Mouse (Mus musculus) activated CD4-positive, CD25-positive, alpha-beta regulatory T cell, adult 4 months (primary cell): ENCODE data around the gene Lpar1. TPM values are rescaled to one million over a fixed set of nuclear protein-coding genes. Genes with fewer than 3 reads are reported as not detected.

Experiments
- ATAC-seq: one replicate; pipeline ENCODE4 v1.8.0; 2017
- polyA plus RNA-seq, 2 experiments: library from polyadenylated mRNA; unstranded; fragments of 100-300 nt; shearing (Covaris generic); gene quantifications; one replicate each; pipeline ENCODE4 v1.2.1; 2017

Lpar1 gene
- polyA plus RNA-seq, 2 experiments from 2014 or later = not detected

DNA sequence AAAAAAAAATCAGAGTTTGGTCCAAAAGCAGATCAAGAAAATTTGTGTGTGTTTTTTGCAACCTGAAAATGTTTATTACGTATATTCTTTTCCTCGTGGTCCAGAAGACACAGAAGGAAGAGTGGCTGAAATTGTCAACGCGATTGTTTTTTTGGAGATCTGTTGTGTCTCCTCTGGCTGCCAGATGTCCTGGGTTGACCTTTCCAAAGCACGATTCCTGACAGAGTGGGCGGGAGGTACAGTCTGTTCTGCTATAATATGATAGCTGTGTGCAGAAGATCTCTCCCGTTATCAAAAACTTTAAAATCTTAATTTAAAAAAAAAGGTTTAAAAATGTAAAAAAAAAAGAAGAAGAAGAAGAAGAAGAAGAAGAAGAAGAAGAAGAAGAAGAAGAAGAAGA is 105.9 kb downstream of the Lpar1 start:
- no peak for ATAC-seq

DNA sequence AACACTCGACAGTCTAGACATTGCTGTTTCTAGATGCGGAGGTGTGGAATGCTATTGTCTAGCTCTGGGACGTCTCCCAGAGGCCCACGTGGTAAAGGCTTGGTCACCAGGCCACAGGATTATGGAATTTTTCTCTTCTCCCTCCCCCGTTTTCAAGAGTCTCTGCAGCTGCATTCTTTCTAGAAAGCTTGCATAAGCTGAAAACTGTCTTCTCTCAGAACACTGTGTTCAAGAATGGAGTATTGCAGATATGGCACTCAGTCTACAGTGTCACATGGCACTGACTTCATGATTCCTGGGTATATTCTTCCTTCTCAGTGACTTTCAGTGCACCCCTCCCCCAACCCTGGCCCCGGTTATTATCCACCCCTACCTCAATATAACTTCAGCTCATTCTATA is 107.9 kb downstream of the Lpar1 start:
- ATAC-seq = no peak

DNA sequence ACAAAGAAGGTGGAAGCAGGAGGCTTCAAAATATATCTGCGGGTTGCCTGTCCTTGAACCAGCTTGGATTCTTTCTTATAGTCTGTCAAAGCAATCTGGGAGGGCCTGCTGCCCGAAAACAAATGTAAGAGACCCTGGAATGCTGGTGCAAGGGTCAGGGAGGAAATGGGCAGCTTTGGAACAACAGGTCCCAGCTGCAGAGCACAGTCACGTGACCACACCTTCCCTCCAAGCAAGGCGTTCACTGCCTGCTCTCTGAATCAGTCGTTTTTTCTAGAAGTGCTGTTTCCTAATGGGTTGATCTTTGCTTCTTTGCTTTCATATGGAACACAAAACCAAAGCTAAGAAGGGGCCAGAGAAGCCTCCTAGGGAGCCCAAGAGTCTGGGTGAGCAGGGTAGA is 111.4 kb downstream of the Lpar1 start:
- no peak for ATAC-seq

DNA sequence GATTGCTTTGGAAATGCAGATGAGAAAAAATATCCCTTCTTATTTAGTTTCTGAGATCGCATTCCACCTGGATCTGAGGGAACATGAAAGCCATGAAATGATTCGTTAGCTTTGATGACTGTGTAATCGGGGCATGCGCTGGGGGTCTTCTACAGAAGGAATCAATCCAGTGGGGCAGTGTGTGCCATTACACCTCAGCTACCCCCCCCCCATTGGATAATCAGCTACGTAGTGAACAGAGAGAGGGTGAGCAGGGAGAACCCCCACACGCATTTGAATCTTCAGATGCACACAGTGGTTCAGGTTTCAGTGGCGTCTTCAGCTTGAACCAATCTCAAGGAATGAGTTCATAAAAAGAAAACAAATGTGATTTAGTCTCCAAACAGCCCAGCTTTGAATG is 115.0 kb downstream of the Lpar1 start:
- no peak for ATAC-seq

DNA sequence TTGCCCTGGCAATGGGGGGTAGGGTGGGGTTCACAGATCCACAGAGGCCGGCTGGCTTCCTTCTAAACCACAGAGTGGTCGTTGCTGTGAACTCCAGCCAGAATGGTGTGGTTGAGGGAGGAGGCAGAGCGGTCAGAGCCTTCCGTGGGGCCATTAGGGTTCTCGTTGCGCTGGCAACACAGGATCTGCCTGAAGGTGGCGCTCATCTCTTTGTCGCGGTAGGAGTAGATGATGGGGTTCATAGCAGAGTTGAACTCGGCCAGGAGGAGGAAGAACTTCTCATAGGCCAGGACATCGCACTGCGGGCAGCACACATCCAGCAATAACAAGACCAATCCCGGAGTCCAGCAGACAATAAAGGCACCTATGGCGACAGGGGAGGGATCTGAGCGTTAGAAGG is 116.4 kb downstream of the Lpar1 start:
- ATAC-seq = no peak

DNA sequence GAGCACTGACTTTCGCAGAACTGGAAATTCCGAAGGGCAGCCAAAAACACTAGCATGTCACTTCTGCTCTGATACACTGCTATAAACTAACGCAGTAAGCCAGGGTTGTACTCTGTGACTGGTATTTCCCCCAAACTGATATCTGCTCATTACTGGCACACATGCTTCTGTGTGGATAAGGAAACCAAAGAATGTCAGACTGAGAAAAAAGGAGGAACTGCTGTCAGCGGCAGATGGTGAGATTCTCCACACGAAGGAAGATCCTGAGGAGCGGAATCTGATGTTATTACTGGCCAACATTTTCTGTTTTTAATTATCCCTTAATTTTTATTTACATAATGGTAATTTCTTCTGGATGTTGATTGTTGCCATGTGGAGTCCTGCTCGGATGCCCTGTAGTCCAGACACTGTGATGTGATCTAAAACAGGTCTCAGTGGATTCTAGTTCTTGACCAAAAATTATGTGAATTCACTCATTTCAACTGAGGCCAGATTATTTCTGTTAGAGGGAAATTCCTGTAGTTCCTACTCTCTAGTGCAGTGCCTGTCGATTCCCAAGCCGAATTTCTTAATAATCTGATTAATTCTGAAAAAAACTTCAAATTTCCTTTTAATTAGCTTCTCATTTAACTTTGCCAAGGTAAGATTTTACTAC is 130.3 kb downstream of the Lpar1 start:
- ATAC-seq = no peak

DNA sequence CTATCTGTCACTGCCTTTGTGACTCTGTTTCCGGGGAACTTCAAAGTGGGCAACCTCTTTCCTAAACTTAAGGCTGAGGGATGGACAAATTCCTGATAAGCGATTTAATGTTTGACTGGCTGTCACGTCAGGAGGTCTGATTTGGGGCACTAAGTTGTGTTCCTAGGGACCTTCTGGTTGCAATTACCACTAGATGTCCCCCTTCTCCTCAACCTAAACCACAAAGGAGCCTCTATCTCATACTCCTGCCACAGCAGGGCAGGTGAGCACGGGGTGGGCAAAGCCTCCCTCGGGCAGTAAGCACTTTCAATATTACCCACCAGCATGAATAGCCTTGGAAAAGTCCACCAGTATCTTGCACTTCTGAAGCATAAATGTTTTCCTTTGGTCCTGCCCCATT is 134.5 kb downstream of the Lpar1 start:
- no peak for ATAC-seq

DNA sequence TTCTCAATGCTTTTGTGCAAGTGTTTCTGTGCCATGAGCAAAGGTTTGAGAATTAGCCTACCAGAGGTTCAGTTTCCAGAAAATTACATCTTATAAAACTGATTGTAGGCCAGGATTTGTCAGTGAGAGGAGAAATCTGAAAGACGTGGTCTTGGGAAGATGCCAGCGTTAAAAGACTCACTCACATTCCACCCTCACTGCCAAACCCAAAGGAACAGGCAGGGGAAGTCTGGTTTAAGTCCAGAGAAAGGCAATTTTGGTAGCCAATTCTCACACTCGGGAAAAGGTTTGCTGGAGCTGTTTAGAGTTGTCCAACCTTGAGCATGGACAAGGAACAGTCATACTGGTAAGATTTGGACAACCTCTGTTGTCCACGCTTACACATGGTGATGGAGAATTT is 136.4 kb downstream of the Lpar1 start:
- no peak for ATAC-seq

DNA sequence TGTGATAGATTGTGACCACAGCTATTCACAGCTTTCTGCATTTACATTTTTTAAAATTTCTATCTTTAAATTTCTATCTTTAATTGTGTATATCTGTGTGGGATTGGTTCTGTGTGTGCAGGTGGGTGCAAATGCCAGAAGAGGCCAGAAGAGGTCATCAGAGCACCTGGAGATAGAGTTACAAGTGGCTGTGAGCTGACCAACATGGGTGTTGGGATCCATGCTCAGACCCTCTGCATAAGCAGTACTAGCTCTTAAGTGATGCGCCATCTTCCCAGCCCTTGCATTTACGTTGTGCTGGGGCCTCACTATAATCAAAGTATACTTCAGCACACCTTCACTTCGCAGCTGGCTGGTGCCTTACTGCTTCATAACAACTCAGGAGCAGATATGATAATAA is 138.2 kb downstream of the Lpar1 start:
- ATAC-seq = no peak

DNA sequence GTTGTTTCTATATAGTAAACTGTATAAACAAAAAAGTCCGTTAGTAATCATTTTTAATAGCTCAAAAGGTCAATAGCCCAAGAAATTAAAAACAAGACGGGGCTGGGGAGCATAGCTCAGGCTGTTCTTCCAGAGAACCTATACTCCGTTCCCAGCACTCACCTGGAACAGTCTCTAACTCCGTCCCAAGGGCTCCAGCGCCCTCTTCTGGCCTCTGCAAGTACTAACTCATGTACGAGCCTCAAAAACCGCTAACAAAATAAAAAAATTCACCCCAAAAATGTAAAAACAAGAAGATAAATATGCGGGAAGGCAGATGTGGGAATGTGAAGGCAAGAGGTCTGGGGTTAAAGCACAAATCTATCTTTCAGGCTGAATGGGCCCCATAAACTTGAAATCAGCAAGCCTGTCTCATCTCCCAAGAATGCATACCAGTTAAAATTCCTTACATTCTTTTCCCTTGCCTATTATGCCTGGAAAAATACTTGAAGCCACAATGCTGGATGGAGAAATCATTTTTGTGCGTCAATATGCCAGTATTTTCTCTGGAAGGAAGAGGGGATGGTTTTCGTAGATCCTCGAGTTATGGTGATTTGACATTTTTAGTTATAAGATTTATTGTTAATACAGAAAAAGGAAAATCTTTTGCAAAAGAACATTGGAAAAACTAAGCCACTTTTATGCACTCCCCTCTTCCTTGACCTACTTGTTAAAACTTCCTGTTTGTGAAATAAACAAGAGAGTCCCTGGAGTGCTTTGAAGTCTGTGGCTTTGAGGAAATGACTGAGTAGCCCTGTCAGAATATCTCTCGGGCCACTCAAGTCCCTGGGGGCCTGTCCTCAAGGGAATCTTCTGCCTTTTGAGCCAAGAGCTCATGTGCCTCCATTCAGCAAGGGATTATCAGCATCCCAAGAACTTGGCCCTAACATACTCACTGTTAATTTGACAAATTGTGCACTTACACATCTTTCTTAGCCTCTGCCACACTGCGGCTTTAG is 140.2 kb downstream of the Lpar1 start:
- ATAC-seq = no peak

DNA sequence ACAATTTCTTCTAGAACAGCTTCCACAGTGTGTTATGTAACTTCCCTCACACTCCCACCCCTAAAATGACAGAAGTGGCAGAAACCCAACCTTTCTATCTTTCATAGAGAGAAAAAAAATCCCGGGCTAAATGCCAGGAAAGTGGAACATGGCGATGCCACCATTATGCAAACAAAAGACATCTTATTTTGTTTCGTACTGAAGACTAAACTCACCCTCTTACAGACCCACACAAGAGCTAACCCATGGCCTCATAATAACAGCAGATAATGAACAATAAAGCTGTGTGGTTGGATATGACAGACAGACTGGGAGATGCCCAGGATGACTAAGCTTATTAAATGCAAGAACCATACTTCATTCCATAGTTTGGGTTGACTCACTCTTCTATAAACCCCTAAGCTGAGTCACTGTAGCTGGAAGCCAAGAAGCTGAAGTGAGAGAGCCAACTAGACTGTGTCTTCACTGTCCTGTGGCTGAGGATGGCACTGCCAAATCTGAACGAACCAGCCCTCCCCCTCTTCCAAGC is 151.7 kb downstream of the Lpar1 start:
- ATAC-seq = no peak

DNA sequence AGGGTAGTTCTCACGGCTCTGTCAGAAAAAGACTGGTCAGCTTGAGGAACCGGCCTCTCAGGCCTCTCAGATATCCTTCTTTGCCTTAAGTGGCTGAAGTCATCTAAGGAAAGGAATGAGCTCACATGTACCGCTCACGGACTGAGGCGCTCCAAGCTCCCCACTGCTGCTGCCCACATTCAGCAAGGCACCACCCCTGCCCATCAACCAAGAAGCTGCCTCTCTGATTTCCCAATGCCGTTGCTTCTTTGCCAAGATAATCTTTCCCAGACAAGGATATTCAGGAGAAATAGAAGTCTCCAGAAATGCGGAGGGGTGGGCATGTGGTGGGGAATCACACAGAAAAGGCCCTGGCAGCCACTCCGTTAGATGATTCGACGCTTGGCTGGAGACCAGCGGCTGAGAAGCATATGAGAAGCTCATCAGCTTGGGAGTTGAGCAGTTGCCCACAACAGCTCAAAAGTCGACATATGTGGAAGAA is 152.8 kb downstream of the Lpar1 start:
- no peak for ATAC-seq

Other genes starting within 250 kb of the Lpar1 start
- under 1 TPM in 1 of 2 experiments, not detected in 1; 0.24 TPM for gene Olfr267, start 233.8 kb upstream of the Lpar1 start, polyA plus RNA-seq